Mouse (Mus musculus): ENCODE measurements around the gene Gan. TPM values are rescaled to one million over a fixed set of nuclear protein-coding genes. Genes with fewer than 3 reads are reported as not detected.

Gan gene
- polyA plus RNA-seq, 1 experiment from 2014 or later = 3.0 TPM

GRCm38 (mm10) chr8:117167243-117167883 is 9.4 kb downstream of the Gan start:
- Histone ChIP-seq H3K27ac (ENCODE audit: low read depth) (no peak overlapping the region), H3K4me2 (ENCODE audit: low read length) (no peak overlapping the region), H3K36me3 (ENCODE audit: control insufficient read depth, insufficient read depth, low read length) (peaks cover 3% of the 10 kb centered on the region; the same call in 1 of the 2 replicates), H3K9ac (ENCODE audit: low read length) (no peak overlapping the region), H3K9me3 (ENCODE audit: control insufficient read depth, low read length) (no peaks in the 10 kb centered on the region), H3K27me3 (replicated peaks; ENCODE audit: control insufficient read depth, insufficient read depth, low read length) (no peaks in the 10 kb centered on the region), H3K4me3 (ENCODE audit: low read depth, low read length) (no peak overlapping the region), H3K4me1 (replicated peaks; ENCODE audit: control insufficient read depth, insufficient read depth, low read length) (no peaks in the 10 kb centered on the region)
- WGBS = 78% methylated on average over 8 of the region's 8 CpGs
- DNase-seq (ENCODE audit: low spot score) (no peak), ATAC-seq (replicated peaks; ENCODE audit: low FRiP score, low TSS enrichment, low read depth) (no peak)

- Histone ChIP-seq H3K4me3 (ENCODE audit: low read depth, low read length) (no peak overlapping the region), H3K9ac (ENCODE audit: low read length) (no peak overlapping the region), H3K9me3 (ENCODE audit: control insufficient read depth, low read length) (no peaks in the 10 kb centered on the region), H3K27ac (ENCODE audit: low read depth) (no peak overlapping the region), H3K4me1 (replicated peaks; ENCODE audit: control insufficient read depth, insufficient read depth, low read length) (peaks cover 6% of the 10 kb centered on the region; the same call in 1 of the 2 replicates), H3K36me3 (ENCODE audit: control insufficient read depth, insufficient read depth, low read length) (peaks cover 3% of the 10 kb centered on the region; the same call in 1 of the 2 replicates), H3K4me2 (ENCODE audit: low read length) (no peak overlapping the region), H3K27me3 (replicated peaks; ENCODE audit: control insufficient read depth, insufficient read depth, low read length) (no peaks in the 10 kb centered on the region)
- DNase-seq (ENCODE audit: low spot score) = no peak
- ATAC-seq (replicated peaks; ENCODE audit: low FRiP score, low TSS enrichment, low read depth) = no peak
- WGBS = 78% methylated on average over 9 of the region's 9 CpGs
Observed at GRCm38 (mm10) chr8:117168378-117168777, 10.4 kb downstream of the Gan start.

GRCm38 (mm10) chr8:117171826-117172225 is 13.9 kb downstream of the Gan start:
- DNase-seq (ENCODE audit: low spot score) (no peak), ATAC-seq (replicated peaks; ENCODE audit: low FRiP score, low TSS enrichment, low read depth) (no peak)
- H3K36me3 ChIP-seq (ENCODE audit: control insufficient read depth, insufficient read depth, low read length) = 0 out of 2 replicates have a peak, but pooled peaks cover 10% of the 10 kb centered on the region
- H3K27ac ChIP-seq (ENCODE audit: low read depth) = no peak overlapping the region
- H3K4me1 ChIP-seq (replicated peaks; ENCODE audit: control insufficient read depth, insufficient read depth, low read length) = peaks cover 6% of the 10 kb centered on the region; the same call in 1 of the 2 replicates
- no peaks in the 10 kb centered on the region for H3K27me3 ChIP-seq (replicated peaks; ENCODE audit: control insufficient read depth, insufficient read depth, low read length)
- H3K9ac ChIP-seq (ENCODE audit: low read length) = no peak overlapping the region
- 87% methylated on average over 3 of the region's 3 CpGs for WGBS
- H3K9me3 ChIP-seq (ENCODE audit: control insufficient read depth, low read length) = no peaks in the 10 kb centered on the region
- H3K4me2 ChIP-seq (ENCODE audit: low read length) = no peak overlapping the region
- H3K4me3 ChIP-seq (ENCODE audit: low read depth, low read length) = no peak overlapping the region

GRCm38 (mm10) chr8:117172904-117173303 is 15.0 kb downstream of the Gan start:
- H3K4me3 ChIP-seq (ENCODE audit: low read depth, low read length) = no peak overlapping the region
- no peak overlapping the region for H3K4me2 ChIP-seq (ENCODE audit: low read length)
- ATAC-seq (replicated peaks; ENCODE audit: low FRiP score, low TSS enrichment, low read depth) = no peak
- H3K9me3 ChIP-seq (ENCODE audit: control insufficient read depth, low read length) = no peaks in the 10 kb centered on the region
- H3K9ac ChIP-seq (ENCODE audit: low read length) = no peak overlapping the region
- 55% methylated on average over 7 of the region's 7 CpGs for WGBS
- no peak overlapping the region for H3K27ac ChIP-seq (ENCODE audit: low read depth)
- DNase-seq (ENCODE audit: low spot score) = peak; percentile 60
- H3K27me3 ChIP-seq (replicated peaks; ENCODE audit: control insufficient read depth, insufficient read depth, low read length) = no peaks in the 10 kb centered on the region
- H3K4me1 ChIP-seq (replicated peaks; ENCODE audit: control insufficient read depth, insufficient read depth, low read length) = peaks cover 6% of the 10 kb centered on the region; the same call in 1 of the 2 replicates
- 0 out of 2 replicates have a peak, but pooled peaks cover 10% of the 10 kb centered on the region for H3K36me3 ChIP-seq (ENCODE audit: control insufficient read depth, insufficient read depth, low read length)

- ATAC-seq (replicated peaks; ENCODE audit: low FRiP score, low TSS enrichment, low read depth) (no peak), DNase-seq (ENCODE audit: low spot score) (no peak)
- no peak overlapping the region for H3K4me3 ChIP-seq (ENCODE audit: low read depth, low read length)
- H3K4me2 ChIP-seq (ENCODE audit: low read length) = no peak overlapping the region
- no peak overlapping the region for H3K9ac ChIP-seq (ENCODE audit: low read length)
- H3K27me3 ChIP-seq (replicated peaks; ENCODE audit: control insufficient read depth, insufficient read depth, low read length) = no peaks in the 10 kb centered on the region
- H3K4me1 ChIP-seq (replicated peaks; ENCODE audit: control insufficient read depth, insufficient read depth, low read length) = peaks cover 6% of the 10 kb centered on the region; the same call in 1 of the 2 replicates
- no peak overlapping the region for H3K27ac ChIP-seq (ENCODE audit: low read depth)
- 74% methylated on average over 3 of the region's 3 CpGs for WGBS
- 0 out of 2 replicates have a peak, but pooled peaks cover 10% of the 10 kb centered on the region for H3K36me3 ChIP-seq (ENCODE audit: control insufficient read depth, insufficient read depth, low read length)
- H3K9me3 ChIP-seq (ENCODE audit: control insufficient read depth, low read length) = no peaks in the 10 kb centered on the region
Observed at GRCm38 (mm10) chr8:117173690-117174089, 15.8 kb downstream of the Gan start.

GRCm38 (mm10) chr8:117174536-117174935 is 16.6 kb downstream of the Gan start:
- DNase-seq (ENCODE audit: low spot score) (no peak), ATAC-seq (replicated peaks; ENCODE audit: low FRiP score, low TSS enrichment, low read depth) (no peak)
- Histone ChIP-seq H3K4me3 (ENCODE audit: low read depth, low read length) (no peak overlapping the region), H3K9me3 (ENCODE audit: control insufficient read depth, low read length) (no peaks in the 10 kb centered on the region), H3K27me3 (replicated peaks; ENCODE audit: control insufficient read depth, insufficient read depth, low read length) (no peaks in the 10 kb centered on the region), H3K27ac (ENCODE audit: low read depth) (no peak overlapping the region), H3K9ac (ENCODE audit: low read length) (no peak overlapping the region), H3K4me2 (ENCODE audit: low read length) (no peak overlapping the region), H3K36me3 (ENCODE audit: control insufficient read depth, insufficient read depth, low read length) (0 out of 2 replicates have a peak, but pooled peaks cover 10% of the 10 kb centered on the region), H3K4me1 (replicated peaks; ENCODE audit: control insufficient read depth, insufficient read depth, low read length) (peaks cover 6% of the 10 kb centered on the region; the same call in 1 of the 2 replicates)
- WGBS = 91% methylated on average over 5 of the region's 5 CpGs

- Histone ChIP-seq H3K9me3 (ENCODE audit: control insufficient read depth, low read length) (no peaks in the 10 kb centered on the region), H3K36me3 (ENCODE audit: control insufficient read depth, insufficient read depth, low read length) (0 out of 2 replicates have a peak, but pooled peaks cover 10% of the 10 kb centered on the region), H3K4me2 (ENCODE audit: low read length) (no peak overlapping the region), H3K9ac (ENCODE audit: low read length) (no peak overlapping the region), H3K27ac (ENCODE audit: low read depth) (no peak overlapping the region), H3K4me1 (replicated peaks; ENCODE audit: control insufficient read depth, insufficient read depth, low read length) (peaks cover 6% of the 10 kb centered on the region; the same call in 1 of the 2 replicates), H3K27me3 (replicated peaks; ENCODE audit: control insufficient read depth, insufficient read depth, low read length) (no peaks in the 10 kb centered on the region), H3K4me3 (ENCODE audit: low read depth, low read length) (no peak overlapping the region)
- DNase-seq (ENCODE audit: low spot score) (no peak), ATAC-seq (replicated peaks; ENCODE audit: low FRiP score, low TSS enrichment, low read depth) (no peak)
- 73% methylated on average over 5 of the region's 5 CpGs for WGBS
Observed at GRCm38 (mm10) chr8:117176308-117176707, 18.4 kb downstream of the Gan start.

GRCm38 (mm10) chr8:117177236-117177635 is 19.3 kb downstream of the Gan start:
- DNase-seq (ENCODE audit: low spot score) (no peak), ATAC-seq (replicated peaks; ENCODE audit: low FRiP score, low TSS enrichment, low read depth) (no peak)
- H3K4me2 ChIP-seq (ENCODE audit: low read length) = no peak overlapping the region
- H3K4me3 ChIP-seq (ENCODE audit: low read depth, low read length) = no peak overlapping the region
- no peaks in the 10 kb centered on the region for H3K9me3 ChIP-seq (ENCODE audit: control insufficient read depth, low read length)
- no peak overlapping the region for H3K27ac ChIP-seq (ENCODE audit: low read depth)
- no peaks in the 10 kb centered on the region for H3K27me3 ChIP-seq (replicated peaks; ENCODE audit: control insufficient read depth, insufficient read depth, low read length)
- 0 out of 2 replicates have a peak, but pooled peaks cover 10% of the 10 kb centered on the region for H3K36me3 ChIP-seq (ENCODE audit: control insufficient read depth, insufficient read depth, low read length)
- WGBS = 74% methylated on average over 7 of the region's 7 CpGs
- H3K4me1 ChIP-seq (replicated peaks; ENCODE audit: control insufficient read depth, insufficient read depth, low read length) = peaks cover 6% of the 10 kb centered on the region; the same call in 1 of the 2 replicates
- no peak overlapping the region for H3K9ac ChIP-seq (ENCODE audit: low read length)

- Histone ChIP-seq H3K9ac (ENCODE audit: low read length) (no peak overlapping the region), H3K9me3 (ENCODE audit: control insufficient read depth, low read length) (no peaks in the 10 kb centered on the region), H3K27ac (ENCODE audit: low read depth) (no peak overlapping the region), H3K4me1 (replicated peaks; ENCODE audit: control insufficient read depth, insufficient read depth, low read length) (peaks cover under 1% of the 10 kb centered on the region; the same call in 1 of the 2 replicates), H3K4me2 (ENCODE audit: low read length) (no peak overlapping the region), H3K4me3 (ENCODE audit: low read depth, low read length) (no peak overlapping the region), H3K27me3 (replicated peaks; ENCODE audit: control insufficient read depth, insufficient read depth, low read length) (no peaks in the 10 kb centered on the region), H3K36me3 (ENCODE audit: control insufficient read depth, insufficient read depth, low read length) (0 out of 2 replicates have a peak, but pooled peaks cover 10% of the 10 kb centered on the region)
- DNase-seq (ENCODE audit: low spot score) (no peak), ATAC-seq (replicated peaks; ENCODE audit: low FRiP score, low TSS enrichment, low read depth) (no peak)
- 77% methylated on average over 2 of the region's 2 CpGs for WGBS
Observed at GRCm38 (mm10) chr8:117178039-117178438, 20.1 kb downstream of the Gan start.
